Mouse (Mus musculus) kidney, embryonic 16.5 days (tissue): Measurements from ENCODE around the gene Pamr1. TPM values are rescaled to one million over a fixed set of nuclear protein-coding genes. Genes with fewer than 3 reads are reported as not detected.

Experiments used
- ATAC-seq: fragments of 200-750 bp; cut with Nextera tagmentation; 2 replicates; pipeline ENCODE4 v1.8.0; 2017; ENCODE audit warnings: moderate TSS enrichment; ENCODE audit not compliant: low FRiP score, low TSS enrichment
- H3K27ac ChIP-seq: fragments of 300-500 bp; sonication (generic); 2 replicates; pipeline ENCODE4 v1.5.1; 2014; ENCODE audit warnings: low read length
- H3K27me3 ChIP-seq: fragments of 300-500 bp; sonication (generic); 2 replicates; pipeline ENCODE4 v1.6.1; 2014; ENCODE audit warnings: low read length, control low read depth, mixed read lengths; ENCODE audit not compliant: insufficient read depth
- H3K36me3 ChIP-seq: fragments of 300-500 bp; sonication (generic); 2 replicates; pipeline ENCODE4 v1.6.1; 2014; ENCODE audit warnings: low read length, control low read depth, mixed read lengths; ENCODE audit not compliant: insufficient read depth
- H3K4me1 ChIP-seq: fragments of 300-500 bp; sonication (generic); 2 replicates; pipeline ENCODE4 v1.6.1; 2014; ENCODE audit warnings: low read length, control low read depth, mixed read lengths; ENCODE audit not compliant: insufficient read depth
- H3K4me2 ChIP-seq: fragments of 300-500 bp; sonication (generic); replicated peaks from 2 replicates; pipeline ENCODE4 v1.6.1; 2014; ENCODE audit warnings: low read depth, low read length
- H3K4me3 ChIP-seq: fragments of 300-500 bp; sonication (generic); 2 replicates; pipeline ENCODE4 v1.5.1; 2014; ENCODE audit warnings: mild to moderate bottlenecking, low read length
- H3K9ac ChIP-seq: fragments of 300-500 bp; sonication (generic); replicated peaks from 2 replicates; pipeline ENCODE4 v1.6.1; 2014; ENCODE audit warnings: low read length
- H3K9me3 ChIP-seq: fragments of 300-500 bp; sonication (generic); 2 replicates; pipeline ENCODE4 v1.6.1; 2016; ENCODE audit warnings: low read length, control low read depth
- WGBS: fragments of 180-500 bp; shearing (Covaris S2); extraction: QIAGEN DNeasy Blood & Tissue Kit; methylation state at CpG from one replicate; pipeline ENCODE4 v1.1.7; 2014; 5-methylcytosine and 5-hydroxymethylcytosine counted together
- polyA plus RNA-seq: library from polyadenylated mRNA; unstranded; fragments of >200 nt; fragmentation: Nextera tagmentation; extraction: Ambion mirVana; gene quantifications from 2 replicates; pipeline ENCODE4 v1.2.1, GENCODE M21; 2015

Gene Pamr1
- polyA plus RNA-seq, 1 experiment from 2014 or later, result 34.1 TPM

DNA sequence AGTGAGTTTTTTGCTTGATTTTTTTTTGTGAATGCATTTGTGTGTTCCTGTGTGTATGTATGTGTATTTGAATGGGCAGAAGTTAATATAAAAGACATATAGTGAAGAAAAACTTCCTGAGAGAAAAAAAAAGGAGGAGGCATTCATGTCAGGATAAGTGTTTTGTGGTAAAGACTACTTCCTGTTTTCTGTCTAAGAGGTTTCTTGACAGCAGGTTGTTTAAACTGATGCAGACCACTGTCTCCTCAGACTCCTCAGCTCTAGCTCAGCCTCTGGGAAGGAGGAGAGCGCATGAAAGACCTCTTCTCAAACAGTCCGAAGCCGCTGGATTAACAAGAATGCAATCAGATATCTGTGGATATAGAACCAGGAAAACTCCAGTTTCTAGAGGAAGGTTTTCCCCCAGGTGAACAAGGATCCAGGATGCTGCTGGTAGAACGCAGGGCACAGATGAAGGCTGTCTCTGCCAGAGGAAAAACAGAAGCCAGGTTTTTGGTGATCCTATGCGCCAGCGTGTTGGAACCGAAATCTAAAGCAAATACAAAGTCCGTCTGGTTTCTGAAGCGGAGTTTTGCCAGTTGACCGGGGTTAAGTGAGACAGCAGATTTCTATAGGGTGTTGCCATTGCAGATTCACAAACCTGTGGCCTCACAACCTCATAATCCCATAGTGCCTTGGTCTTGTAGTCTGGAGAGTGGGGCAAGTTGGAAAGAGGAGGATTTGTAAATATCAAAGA lies 45.8 kb downstream of the Pamr1 start:
- Histone ChIP-seq H3K36me3 (no peaks in the 10 kb centered on the region), H3K9me3 (no peaks in the 10 kb centered on the region), H3K4me1 (no peaks in the 10 kb centered on the region), H3K27ac (no peak overlapping the region), H3K4me3 (no peak overlapping the region), H3K27me3 (no peaks in the 10 kb centered on the region), H3K9ac (no peak overlapping the region), H3K4me2 (no peak overlapping the region)
- ATAC-seq, result no peak
- 93% methylated on average over 10 of the region's 10 CpGs for WGBS

GRCm38 (mm10) chr2:102598911-102599721 lies 49.3 kb downstream of the Pamr1 start:
- no peaks in the 10 kb centered on the region for H3K27me3 ChIP-seq
- WGBS, result 40% methylated on average over 2 of the region's 2 CpGs
- H3K36me3 ChIP-seq, result no peaks in the 10 kb centered on the region
- H3K4me1 ChIP-seq, result no peaks in the 10 kb centered on the region
- H3K27ac ChIP-seq, result no peak overlapping the region
- no peak overlapping the region for H3K9ac ChIP-seq
- no peak overlapping the region for H3K4me2 ChIP-seq
- ATAC-seq, result no peak
- no peaks in the 10 kb centered on the region for H3K9me3 ChIP-seq
- no peak overlapping the region for H3K4me3 ChIP-seq

DNA sequence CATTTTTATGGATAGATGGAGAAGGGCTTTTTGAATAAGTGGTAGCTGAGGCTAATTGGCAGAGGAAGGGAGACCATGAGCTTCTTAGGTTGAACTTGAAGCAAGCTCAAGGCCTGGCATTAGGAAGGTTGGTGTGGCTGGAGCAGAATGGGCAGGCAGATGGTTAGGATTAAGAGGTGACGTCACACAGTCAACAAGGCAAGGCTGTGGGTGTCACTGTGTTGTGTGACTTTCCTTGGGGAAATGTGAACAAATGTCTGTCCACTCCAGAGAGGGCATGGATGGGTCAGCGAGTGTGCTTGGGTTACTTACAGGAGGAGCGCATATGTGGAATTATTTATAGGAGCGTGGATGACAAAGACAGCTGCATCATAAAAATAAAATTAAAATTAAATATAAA lies 50.7 kb downstream of the Pamr1 start:
- Histone ChIP-seq H3K36me3 (no peaks in the 10 kb centered on the region), H3K4me2 (no peak overlapping the region), H3K9ac (no peak overlapping the region), H3K27me3 (no peaks in the 10 kb centered on the region), H3K4me3 (no peak overlapping the region), H3K9me3 (no peaks in the 10 kb centered on the region), H3K27ac (no peak overlapping the region), H3K4me1 (no peaks in the 10 kb centered on the region)
- 81% methylated on average over 4 of the region's 4 CpGs for WGBS
- no peak for ATAC-seq

- Histone ChIP-seq H3K36me3 (no peaks in the 10 kb centered on the region), H3K4me3 (no peak overlapping the region), H3K9ac (no peak overlapping the region), H3K4me2 (no peak overlapping the region), H3K27me3 (no peaks in the 10 kb centered on the region), H3K4me1 (no peaks in the 10 kb centered on the region), H3K27ac (no peak overlapping the region), H3K9me3 (no peaks in the 10 kb centered on the region)
- ATAC-seq, result no peak
- WGBS, result 92% methylated on average over 4 of the region's 4 CpGs
These were observed 60.7 kb downstream of the Pamr1 start for GRCm38 (mm10) chr2:102610485-102610884.

- Histone ChIP-seq H3K4me1 (no peaks in the 10 kb centered on the region), H3K9me3 (no peaks in the 10 kb centered on the region), H3K4me3 (no peak overlapping the region), H3K9ac (no peak overlapping the region), H3K36me3 (no peaks in the 10 kb centered on the region), H3K27ac (no peak overlapping the region), H3K4me2 (no peak overlapping the region), H3K27me3 (no peaks in the 10 kb centered on the region)
- WGBS, result 75% methylated on average over 2 of the region's 2 CpGs
- ATAC-seq, result no peak
These were observed 66.8 kb downstream of the Pamr1 start for GRCm38 (mm10) chr2:102616637-102617036.

GRCm38 (mm10) chr2:102620744-102621429 lies 71.1 kb downstream of the Pamr1 start:
- Histone ChIP-seq H3K9me3 (no peaks in the 10 kb centered on the region), H3K4me3 (no peak overlapping the region), H3K9ac (no peak overlapping the region), H3K27ac (no peak overlapping the region), H3K4me1 (no peaks in the 10 kb centered on the region), H3K27me3 (no peaks in the 10 kb centered on the region), H3K36me3 (no peaks in the 10 kb centered on the region), H3K4me2 (no peak overlapping the region)
- WGBS, result 60% methylated on average over 12 of the region's 12 CpGs
- ATAC-seq, result no peak

DNA sequence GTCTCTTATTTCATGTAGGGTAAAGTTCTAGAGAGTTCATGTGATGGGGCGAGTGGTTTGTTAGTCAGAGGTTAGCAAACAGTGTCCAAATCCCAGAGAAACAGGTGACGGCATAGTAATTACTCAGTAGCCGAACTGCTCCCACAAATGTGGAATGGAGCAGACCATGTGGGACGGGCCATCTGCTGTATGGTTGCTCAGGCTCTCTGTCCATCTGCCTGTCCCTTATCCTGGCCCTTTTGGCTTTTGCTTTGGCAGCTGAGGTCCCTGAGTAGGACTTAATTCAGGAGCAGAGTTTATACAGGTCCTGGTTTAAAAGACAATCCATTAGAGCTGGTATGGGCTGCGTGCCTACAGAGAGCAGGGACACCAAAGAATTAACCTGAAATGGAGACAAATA lies 72.4 kb downstream of the Pamr1 start:
- 88% methylated on average over 5 of the region's 5 CpGs for WGBS
- Histone ChIP-seq H3K9ac (no peak overlapping the region), H3K4me2 (no peak overlapping the region), H3K36me3 (no peaks in the 10 kb centered on the region), H3K9me3 (no peaks in the 10 kb centered on the region), H3K4me1 (no peaks in the 10 kb centered on the region), H3K27ac (no peak overlapping the region), H3K27me3 (no peaks in the 10 kb centered on the region), H3K4me3 (no peak overlapping the region)
- no peak for ATAC-seq

DNA sequence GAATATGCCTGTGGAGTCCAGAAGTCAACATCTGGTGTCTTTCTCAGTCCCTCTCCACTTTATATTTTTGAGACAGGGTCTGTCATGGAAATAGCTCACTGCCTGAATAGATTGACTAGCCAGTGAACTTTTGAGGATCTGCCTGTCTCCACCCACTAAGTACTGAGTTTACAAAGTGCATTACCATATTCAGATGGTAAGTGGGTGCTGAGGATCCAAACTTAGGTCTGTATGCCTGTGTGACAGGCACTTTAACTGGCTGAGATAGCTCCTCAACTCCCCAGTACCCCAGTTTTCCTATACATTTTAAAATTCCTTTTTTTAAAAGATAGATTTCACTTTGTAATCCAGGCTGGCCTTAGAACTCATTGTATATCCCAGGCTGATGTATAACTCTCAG lies 73.1 kb downstream of the Pamr1 start:
- ATAC-seq, result no peak

GRCm38 (mm10) chr2:102624538-102624937 lies 74.7 kb downstream of the Pamr1 start:
- WGBS, result 89% methylated on average over 1 of the region's 1 CpGs
- H3K36me3 ChIP-seq, result no peaks in the 10 kb centered on the region
- ATAC-seq, result no peak
- no peak overlapping the region for H3K4me3 ChIP-seq
- no peak overlapping the region for H3K9ac ChIP-seq
- no peaks in the 10 kb centered on the region for H3K27me3 ChIP-seq
- no peaks in the 10 kb centered on the region for H3K4me1 ChIP-seq
- no peak overlapping the region for H3K27ac ChIP-seq
- no peaks in the 10 kb centered on the region for H3K9me3 ChIP-seq
- no peak overlapping the region for H3K4me2 ChIP-seq

More for the DNA sequence above, 73.1 kb downstream of the Pamr1 start:
- no peaks in the 10 kb centered on the region for H3K4me1 ChIP-seq
- no peak overlapping the region for H3K27ac ChIP-seq
- no peaks in the 10 kb centered on the region for H3K27me3 ChIP-seq
- H3K4me3 ChIP-seq, result no peak overlapping the region
- no peaks in the 10 kb centered on the region for H3K9me3 ChIP-seq
- H3K9ac ChIP-seq, result no peak overlapping the region
- no peaks in the 10 kb centered on the region for H3K36me3 ChIP-seq
- no peak overlapping the region for H3K4me2 ChIP-seq

- Histone ChIP-seq H3K9ac (no peak overlapping the region), H3K4me3 (no peak overlapping the region), H3K4me1 (no peaks in the 10 kb centered on the region), H3K36me3 (no peaks in the 10 kb centered on the region), H3K27me3 (no peaks in the 10 kb centered on the region), H3K4me2 (no peak overlapping the region), H3K9me3 (no peaks in the 10 kb centered on the region), H3K27ac (no peak overlapping the region)
- no peak for ATAC-seq
- WGBS, result 87% methylated on average over 4 of the region's 4 CpGs
These were observed 82.5 kb downstream of the Pamr1 start for GRCm38 (mm10) chr2:102632361-102632760.
